In the genomic region with DNA sequence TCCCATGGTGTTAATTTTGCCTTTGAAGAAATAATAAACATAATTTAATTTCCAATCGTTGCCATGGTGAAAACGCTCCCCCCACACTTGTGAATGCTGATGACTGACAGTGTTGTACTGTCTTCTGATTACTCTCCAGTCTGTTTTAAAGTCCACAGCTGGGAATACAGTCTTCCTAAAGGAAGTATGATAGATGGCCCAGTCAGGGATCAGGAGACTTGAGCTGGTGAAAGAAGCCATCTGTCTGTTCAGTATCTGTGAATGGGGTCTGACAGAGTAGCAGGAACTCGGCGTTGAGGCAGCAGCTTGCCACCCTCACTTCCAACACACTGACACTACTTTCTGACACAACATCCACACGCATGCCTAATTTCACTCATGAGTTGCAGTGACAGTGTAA, we compare ENCODE assay signal across 17 mouse cellular contexts.
DNase-seq lines count a peak whose midpoint lies in the region; ATAC-seq and TF ChIP-seq lines count a peak whose summit lies in the region.
"Had no signal": no experiment of that assay in that cellular context is flagged by ENCODE, and none has a peak within 500 bp of the region (broad histone marks: within the 10 kb centered on the region; RNA-seq: fewer than 3 reads in every experiment).

No protein-coding gene starts in this region.

- peak overlapping the region; percentile 26; the same call in 1 of the 2 replicates for H3K27ac ChIP-seq in hindbrain, embryonic 13.5 days
- H3K27ac ChIP-seq in hindbrain, embryonic 12.5 days, result no peak overlapping the region
- no peak overlapping the region for H3K27ac ChIP-seq in lung, embryonic 14.5 days (ENCODE audit: low read depth)
- no peak overlapping the region for H3K27ac ChIP-seq in hindbrain, postnatal 0 days
- H3K27ac ChIP-seq: heart, adult 2 months; intestine, embryonic 15.5 days; left cerebral cortex, adult 2 months; liver, embryonic 13.5 days; midbrain, embryonic 10.5 days had no signal

- H3K4me3 ChIP-seq in hindbrain, embryonic 13.5 days, result no peak overlapping the region
- H3K4me3 ChIP-seq in hindbrain, embryonic 12.5 days, result no peak overlapping the region
- H3K4me3 ChIP-seq in lung, embryonic 14.5 days (ENCODE audit: low read depth, low read length), result no peak overlapping the region
- H3K4me3 ChIP-seq in hindbrain, postnatal 0 days (ENCODE audit: low read length), result no peak overlapping the region
- H3K4me3 ChIP-seq: heart, adult 2 months; intestine, embryonic 15.5 days; left cerebral cortex, adult 2 months; liver, embryonic 13.5 days; midbrain, embryonic 10.5 days had no signal

- no peaks in the 10 kb centered on the region for H3K9me3 ChIP-seq in hindbrain, embryonic 13.5 days
- H3K9me3 ChIP-seq in hindbrain, embryonic 12.5 days (replicated peaks), result no peaks in the 10 kb centered on the region
- no peaks in the 10 kb centered on the region for H3K9me3 ChIP-seq in lung, embryonic 14.5 days (ENCODE audit: low read depth, low read length)
- no peaks in the 10 kb centered on the region for H3K9me3 ChIP-seq in hindbrain, postnatal 0 days (ENCODE audit: low read length)
- H3K9me3 ChIP-seq: intestine, embryonic 15.5 days; liver, embryonic 13.5 days; midbrain, embryonic 10.5 days had no signal

- no peak overlapping the region for H3K9ac ChIP-seq in hindbrain, embryonic 13.5 days
- H3K9ac ChIP-seq in hindbrain, embryonic 12.5 days, result no peak overlapping the region
- no peak overlapping the region for H3K9ac ChIP-seq in lung, embryonic 14.5 days
- no peak overlapping the region for H3K9ac ChIP-seq in hindbrain, postnatal 0 days (replicated peaks; ENCODE audit: low read length)
- H3K9ac ChIP-seq: intestine, embryonic 15.5 days; liver, embryonic 13.5 days had no signal

- peak; percentile 84 for ATAC-seq in hindbrain, embryonic 13.5 days (ENCODE audit: low FRiP score)
- ATAC-seq in hindbrain, embryonic 12.5 days (ENCODE audit: low FRiP score), result no peak
- ATAC-seq in lung, embryonic 14.5 days (ENCODE audit: insufficient read depth), result peak; percentile 56; the same call in 1 of the 2 replicates
- 0 out of 2 replicates have a peak, but pooled peaks have one; percentile 40 for ATAC-seq in hindbrain, postnatal 0 days
- ATAC-seq: activated CD4-positive, CD25-positive, alpha-beta regulatory T cell, adult 4 months; intestine, embryonic 15.5 days had no signal

- peaks cover 7% of the 10 kb centered on the region; the same call in 1 of the 2 replicates for H3K4me1 ChIP-seq in hindbrain, embryonic 13.5 days (replicated peaks)
- no peaks in the 10 kb centered on the region for H3K4me1 ChIP-seq in hindbrain, embryonic 12.5 days
- no peaks in the 10 kb centered on the region for H3K4me1 ChIP-seq in lung, embryonic 14.5 days (ENCODE audit: insufficient read depth)
- H3K4me1 ChIP-seq in hindbrain, postnatal 0 days (ENCODE audit: insufficient read depth, low read length), result no peaks in the 10 kb centered on the region
- H3K4me1 ChIP-seq: intestine, embryonic 15.5 days; liver, embryonic 13.5 days; midbrain, embryonic 10.5 days had no signal

- H3K4me2 ChIP-seq in hindbrain, embryonic 13.5 days, result no peak overlapping the region
- H3K4me2 ChIP-seq in hindbrain, embryonic 12.5 days (replicated peaks), result no peak overlapping the region
- H3K4me2 ChIP-seq in lung, embryonic 14.5 days, result no peak overlapping the region
- H3K4me2 ChIP-seq in hindbrain, postnatal 0 days (ENCODE audit: low read depth, low read length), result no peak overlapping the region
- H3K4me2 ChIP-seq: intestine, embryonic 15.5 days; liver, embryonic 13.5 days had no signal

- H3K36me3 ChIP-seq in hindbrain, embryonic 13.5 days, result no peaks in the 10 kb centered on the region
- H3K36me3 ChIP-seq in hindbrain, embryonic 12.5 days, result no peaks in the 10 kb centered on the region
- no peaks in the 10 kb centered on the region for H3K36me3 ChIP-seq in lung, embryonic 14.5 days (ENCODE audit: insufficient read depth)
- H3K36me3 ChIP-seq in hindbrain, postnatal 0 days (ENCODE audit: insufficient read depth, low read length), result no peaks in the 10 kb centered on the region
- H3K36me3 ChIP-seq: intestine, embryonic 15.5 days; liver, embryonic 13.5 days; midbrain, embryonic 10.5 days had no signal

- no peak for TF ChIP-seq CTCF in lung, embryonic 14.5 days (IDR thresholded peaks at IDR 0.05; ENCODE audit: low read depth)
- no peak for TF ChIP-seq CTCF in hindbrain, postnatal 0 days (IDR thresholded peaks at IDR 0.05; ENCODE audit: low read depth)

- DNase-seq in lung, embryonic 14.5 days, result peak; percentile 65
- DNase-seq in lung, postnatal 14 days, result no peak
- DNase-seq in embryo, embryonic 10 days (ENCODE audit: low spot score), result peak; percentile 27
- DNase-seq in hindbrain, postnatal 0 days (ENCODE audit: low spot score), result peak; percentile 17
- DNase-seq in cerebellum, postnatal 14 days, result no peak
- DNase-seq in right cerebral cortex, postnatal 4 days, result no peak
- DNase-seq: cerebellum, postnatal 25 days; gastrocnemius, postnatal 10 days; heart, adult 2 months; liver, embryonic 13.5 days; thymus, adult 18-20 months had no signal

- WGBS in hindbrain, embryonic 13.5 days, result 49% methylated on average over 5 of the region's 5 CpGs
- 65% methylated on average over 5 of the region's 5 CpGs for WGBS in hindbrain, embryonic 12.5 days
- 26% methylated on average over 5 of the region's 5 CpGs for WGBS in lung, embryonic 14.5 days
- 47% methylated on average over 5 of the region's 5 CpGs for WGBS in hindbrain, postnatal 0 days

- no peaks in the 10 kb centered on the region for H3K27me3 ChIP-seq in hindbrain, embryonic 13.5 days
- H3K27me3 ChIP-seq in hindbrain, embryonic 12.5 days, result no peaks in the 10 kb centered on the region
- H3K27me3 ChIP-seq in lung, embryonic 14.5 days (ENCODE audit: insufficient read depth, low read length), result no peaks in the 10 kb centered on the region
- no peaks in the 10 kb centered on the region for H3K27me3 ChIP-seq in hindbrain, postnatal 0 days (ENCODE audit: insufficient read depth, low read length)
- H3K27me3 ChIP-seq: intestine, embryonic 15.5 days; liver, embryonic 13.5 days had no signal

Comparison
In these comparisons a context has a peak if more than half of its experiments do, and no peak if none do; other contexts are left out.
1. DNase-seq: peak in lung, embryonic 14.5 days (single experiment), embryo, embryonic 10 days (single experiment) and hindbrain, postnatal 0 days (single experiment); none in lung, postnatal 14 days (single experiment), cerebellum, postnatal 14 days (0 of 2) and right cerebral cortex, postnatal 4 days (single experiment).